Mouse (Mus musculus) v-Abl transformed pro-B cells (cell line): ENCODE data around the gene Nktr.

Experiments
- in situ Hi-C, 2 experiments: fragments of 400-800 bp; cut with MboI; formaldehyde crosslinking; loops; one replicate each; pipeline ENCODE4 v1.15.1; 2025; ENCODE audit not compliant: unreplicated experiment in 2 of 2

Nktr gene

GRCm38 (mm10) chr9:121791757-121792521 is 73.0 kb downstream of the Nktr start, which contains the start of gene Hhatl:
Hhatl (minus strand) TSS chr9:121792507.
- in situ Hi-C loops, result no loop called here

GRCm38 (mm10) chr9:121794972-121795539 is 76.1 kb downstream of the Nktr start:
- in situ Hi-C loops, result no loop called here

- in situ Hi-C loops, result no loop called here
Observed at GRCm38 (mm10) chr9:121797722-121798121, 78.8 kb downstream of the Nktr start.

- in situ Hi-C loops, result no loop called here
Observed at GRCm38 (mm10) chr9:121798887-121799520, 80.0 kb downstream of the Nktr start.

- in situ Hi-C loops, result no loop called here
Observed at GRCm38 (mm10) chr9:121802747-121803146, 83.8 kb downstream of the Nktr start.
